Mouse (Mus musculus) cerebellum, adult 2 months (tissue): Measurements from ENCODE around the gene Pabpn1. TPM values are rescaled to one million over a fixed set of nuclear protein-coding genes. Genes with fewer than 3 reads are reported as not detected.

Source experiments
- DNase-seq, 2 experiments: peaks; one replicate each; pipeline ENCODE4 v3.0.0; 2021
- H3K27ac ChIP-seq: fragments of 200-500 bp; 2 replicates; pipeline ENCODE4 v1.5.1; 2012; ENCODE audit warnings: low read length, control low read depth, inconsistent platforms; ENCODE audit not compliant: insufficient read depth
- H3K27me3 ChIP-seq: fragments of 200-500 bp; 2 replicates; pipeline ENCODE4 v1.6.1; 2012; ENCODE audit warnings: inconsistent platforms, mild to moderate bottlenecking, low read length, moderate library complexity; ENCODE audit not compliant: control insufficient read depth, insufficient read depth
- H3K4me1 ChIP-seq: fragments of 200-500 bp; 2 replicates; pipeline ENCODE4 v1.6.1; 2011; ENCODE audit warnings: low read length; ENCODE audit not compliant: control insufficient read depth, insufficient read depth
- H3K4me3 ChIP-seq: fragments of 200-500 bp; replicated peaks from 2 replicates; pipeline ENCODE3; 2011; ENCODE audit warnings: mild to moderate bottlenecking, low read depth, low read length, control low read depth; ENCODE audit not compliant: insufficient read depth
- CTCF ChIP-seq: fragments of 200-500 bp; IDR thresholded peaks from 2 replicates; pipeline ENCODE4 v1.5.1; 2011; ENCODE audit warnings: low read depth, mild to moderate bottlenecking, control low read depth, low read length, moderate library complexity, borderline replicate concordance; ENCODE audit not compliant: insufficient read depth
- POLR2A ChIP-seq: fragments of 200-500 bp; IDR thresholded peaks from 2 replicates; pipeline ENCODE4 v1.6.1; 2011; ENCODE audit warnings: low read length, control low read depth, borderline replicate concordance; ENCODE audit not compliant: insufficient read depth
- WGBS: fragments of 180-500 bp; shearing (Covaris S2); methylation state at CpG from one replicate; pipeline ENCODE4 v1.1.7; 2018; 5-methylcytosine and 5-hydroxymethylcytosine counted together
- polyA plus RNA-seq: library from polyadenylated mRNA; depleted of rRNA; stranded (reverse); fragments of >200 nt; gene quantifications from 2 replicates; pipeline ENCODE4 v1.2.3, GENCODE M21; 2012

Pabpn1 gene
- polyA plus RNA-seq, 1 experiment: 433 TPM

DNA sequence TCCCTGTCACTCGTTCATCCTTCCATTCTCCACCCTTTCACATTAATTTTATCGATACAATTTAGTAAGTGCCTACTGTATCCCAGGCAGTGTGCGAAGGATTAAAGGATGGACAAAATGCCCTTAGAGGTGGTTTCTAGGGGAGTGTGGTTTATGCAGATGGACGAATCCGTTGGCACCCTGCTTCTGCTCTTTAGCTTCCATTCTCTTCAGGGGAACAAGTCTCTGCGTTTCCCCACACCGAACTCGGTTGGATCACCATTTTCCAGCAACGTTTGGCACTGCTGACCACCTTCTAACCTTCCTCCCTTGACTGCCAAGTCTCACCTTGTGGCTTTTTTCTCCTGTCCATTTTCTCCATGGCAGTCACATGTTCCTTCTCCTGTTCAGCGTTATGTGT is 21.0 kb downstream of the Pabpn1 start:
- peak; percentile 36 to 60 for DNase-seq
- WGBS: 3% methylated on average over 10 of the region's 10 CpGs
- H3K4me3 ChIP-seq: peak overlapping the region; percentile 86
- no peak for TF ChIP-seq POLR2A
- no peak for TF ChIP-seq CTCF
- peak overlapping the region; percentile 89 for H3K27ac ChIP-seq
- no peaks in the 10 kb centered on the region for H3K27me3 ChIP-seq
- peaks cover 7% of the 10 kb centered on the region for H3K4me1 ChIP-seq

DNA sequence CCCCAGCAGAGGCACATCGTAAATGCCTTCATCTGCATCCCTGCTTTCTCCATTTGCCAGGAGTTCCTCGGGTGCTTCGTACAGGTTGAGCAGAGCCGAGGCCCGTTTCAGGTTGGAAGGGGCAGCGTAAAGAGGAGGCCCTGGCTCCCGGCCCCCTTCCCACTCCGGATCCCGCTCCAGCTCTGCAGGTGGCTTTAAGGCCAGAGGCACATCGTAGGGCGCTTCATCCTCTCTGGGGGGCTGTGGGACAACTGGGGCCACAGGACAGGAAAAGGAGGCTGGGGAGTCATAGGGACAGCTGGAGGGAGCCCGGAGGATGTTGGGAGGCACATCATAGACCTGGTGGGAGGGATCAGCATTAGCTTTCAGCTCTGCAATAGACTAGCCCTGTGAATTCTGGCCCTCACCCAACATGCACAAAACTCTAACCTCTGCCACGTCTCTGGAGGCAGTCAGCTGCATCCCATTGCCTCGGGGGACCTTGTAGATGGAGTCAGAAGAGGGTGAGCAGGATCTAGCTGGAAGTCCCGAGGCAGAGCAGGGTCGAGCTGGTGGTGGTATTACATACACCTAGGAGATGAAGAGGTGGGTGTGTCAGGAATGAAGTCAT is 27.9 kb downstream of the Pabpn1 start:
- no peak for TF ChIP-seq CTCF
- no peak for TF ChIP-seq POLR2A
- no peak overlapping the region for H3K4me3 ChIP-seq
- no peaks in the 10 kb centered on the region for H3K4me1 ChIP-seq
- no peaks in the 10 kb centered on the region for H3K27me3 ChIP-seq
- WGBS: 90% methylated on average over 16 of the region's 16 CpGs
- DNase-seq: no peak
- H3K27ac ChIP-seq: no peak overlapping the region

- no peak for DNase-seq
- Histone ChIP-seq H3K4me1 (no peaks in the 10 kb centered on the region), H3K27me3 (no peaks in the 10 kb centered on the region), H3K27ac (no peak overlapping the region), H3K4me3 (no peak overlapping the region)
- TF ChIP-seq CTCF: no peak
- no peak for TF ChIP-seq POLR2A
- 70% methylated on average over 7 of the region's 7 CpGs for WGBS
Observed at GRCm38 (mm10) chr14:54924641-54925348, 32.5 kb downstream of the Pabpn1 start.

GRCm38 (mm10) chr14:54925349-54926342 is 33.3 kb downstream of the Pabpn1 start, which contains the start of gene Efs:
Gene Efs, minus strand, starts transcription at chr14:54926126.
- WGBS: 9% methylated on average over 57 of the region's 57 CpGs
- peak within 1 kb of the TSS; percentile 1; the same call in 1 of the 2 replicates for H3K27ac ChIP-seq
- TF ChIP-seq POLR2A (no peak), CTCF (no peak)

DNA sequence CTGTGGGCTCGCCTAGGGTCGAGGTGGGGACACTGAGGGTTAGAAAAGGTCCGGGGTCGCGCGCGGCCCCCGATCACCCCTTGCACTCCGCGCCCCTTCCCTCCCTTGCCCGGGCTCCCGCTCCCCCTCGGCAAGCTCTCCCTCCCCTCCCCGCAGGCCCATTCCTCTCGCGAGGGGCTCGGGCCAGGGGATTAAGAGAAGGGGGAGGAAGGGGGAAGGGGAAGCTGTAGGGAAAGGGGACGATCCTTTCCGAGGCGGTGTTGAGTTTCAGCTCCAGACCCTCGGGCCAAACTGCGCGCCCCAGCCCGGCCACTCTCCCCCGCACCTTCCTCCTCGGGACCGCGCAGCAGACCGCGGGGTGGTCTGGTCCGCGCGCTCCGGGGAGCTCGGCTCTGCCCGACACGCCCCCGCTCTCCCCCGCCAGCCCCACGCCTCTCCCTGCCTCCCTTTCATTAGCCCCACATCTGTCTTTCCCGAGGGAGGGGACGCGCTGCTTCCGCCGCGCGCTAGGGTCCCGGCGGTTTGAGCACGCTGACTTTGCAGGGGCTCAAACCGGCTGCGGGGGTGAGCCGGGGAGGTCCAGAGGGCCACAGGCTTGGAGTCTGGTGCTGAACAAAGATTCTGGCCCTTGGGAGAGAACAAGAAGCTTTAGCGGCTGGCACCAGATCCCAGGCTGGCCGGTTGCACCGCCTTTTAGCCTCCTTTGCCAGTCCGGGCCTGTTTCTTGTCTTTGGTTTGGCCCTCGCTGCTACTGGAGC is 34.3 kb downstream of the Pabpn1 start:
- 3% methylated on average over 54 of the region's 58 CpGs for WGBS
- Histone ChIP-seq H3K27me3 (no peaks in the 10 kb centered on the region), H3K4me1 (0 out of 2 replicates have a peak, but pooled peaks cover 3% of the 10 kb centered on the region), H3K27ac (peak overlapping the region; percentile 1; the same call in 1 of the 2 replicates), H3K4me3 (peak overlapping the region; percentile 55)
- no peak for DNase-seq
- TF ChIP-seq POLR2A (no peak), CTCF (no peak)

More at GRCm38 (mm10) chr14:54925349-54926342, 33.3 kb downstream of the Pabpn1 start, which contains the start of gene Efs:
- Histone ChIP-seq H3K27me3 (no peaks in the 10 kb centered on the region), H3K4me1 (0 out of 2 replicates have a peak, but pooled peaks cover 3% of the 10 kb centered on the region), H3K4me3 (peak within 1 kb of the TSS; percentile 55)
- DNase-seq: peak; percentile 63 to 64

DNA sequence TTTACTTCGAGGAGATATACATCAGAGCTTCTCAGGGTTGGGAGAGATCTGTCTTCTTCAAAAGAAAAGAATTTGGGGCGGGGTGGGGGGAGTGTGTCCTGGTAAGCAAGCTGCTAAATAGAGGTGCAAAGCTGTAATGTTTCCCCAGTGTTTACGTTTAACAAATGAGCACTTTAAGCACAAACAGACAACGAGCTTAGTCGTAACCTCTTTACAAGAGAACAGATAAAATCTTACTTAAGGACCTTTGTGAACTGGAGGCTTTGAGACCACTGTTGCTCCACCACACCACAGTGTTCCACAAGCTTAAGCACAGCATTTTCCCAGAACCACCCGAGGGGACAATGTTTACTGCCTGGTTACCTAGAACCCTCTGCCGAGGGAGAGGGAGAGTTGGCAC is 35.0 kb downstream of the Pabpn1 start:
- WGBS: 68% methylated on average over 7 of the region's 7 CpGs
- DNase-seq: no peak
- Histone ChIP-seq H3K27me3 (no peaks in the 10 kb centered on the region), H3K4me3 (no peak overlapping the region), H3K27ac (peak overlapping the region; percentile 1; the same call in 1 of the 2 replicates), H3K4me1 (0 out of 2 replicates have a peak, but pooled peaks cover 3% of the 10 kb centered on the region)
- TF ChIP-seq CTCF: no peak
- TF ChIP-seq POLR2A: no peak

- Histone ChIP-seq H3K4me3 (no peak overlapping the region), H3K27ac (no peak overlapping the region), H3K27me3 (no peaks in the 10 kb centered on the region), H3K4me1 (0 out of 2 replicates have a peak, but pooled peaks cover 3% of the 10 kb centered on the region)
- 72% methylated on average over 5 of the region's 5 CpGs for WGBS
- no peak for DNase-seq
- TF ChIP-seq CTCF (no peak), POLR2A (no peak)
Observed at GRCm38 (mm10) chr14:54929801-54930200, 37.5 kb downstream of the Pabpn1 start.
